Mouse (Mus musculus) ovary, postnatal 10 days (tissue): ENCODE results near the gene Tmem117.

Experiments used
- DNase-seq: peaks from one replicate; pipeline ENCODE4 v3.0.0; 2022; ENCODE audit warnings: low spot score

Tmem117 gene

DNA sequence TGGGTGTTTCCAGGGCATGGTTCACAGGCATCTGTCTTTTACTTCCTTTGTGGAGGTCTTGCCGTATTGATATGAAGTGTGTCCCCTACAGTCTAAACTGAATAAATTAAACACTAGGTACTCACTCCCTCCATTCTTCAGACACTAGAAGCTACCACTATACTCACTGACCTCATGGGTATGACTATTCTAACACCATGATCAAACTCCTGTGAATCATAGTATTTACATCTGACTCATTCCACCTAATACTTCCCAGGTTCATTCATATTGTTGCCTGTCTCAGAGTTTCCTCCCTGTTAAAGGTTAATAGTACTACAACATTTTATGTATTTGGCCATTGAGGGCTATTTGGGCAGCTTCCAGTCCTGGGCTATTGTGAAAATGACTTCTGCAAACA lies 274.2 kb downstream of the Tmem117 start:
- DNase-seq: no peak

DNA sequence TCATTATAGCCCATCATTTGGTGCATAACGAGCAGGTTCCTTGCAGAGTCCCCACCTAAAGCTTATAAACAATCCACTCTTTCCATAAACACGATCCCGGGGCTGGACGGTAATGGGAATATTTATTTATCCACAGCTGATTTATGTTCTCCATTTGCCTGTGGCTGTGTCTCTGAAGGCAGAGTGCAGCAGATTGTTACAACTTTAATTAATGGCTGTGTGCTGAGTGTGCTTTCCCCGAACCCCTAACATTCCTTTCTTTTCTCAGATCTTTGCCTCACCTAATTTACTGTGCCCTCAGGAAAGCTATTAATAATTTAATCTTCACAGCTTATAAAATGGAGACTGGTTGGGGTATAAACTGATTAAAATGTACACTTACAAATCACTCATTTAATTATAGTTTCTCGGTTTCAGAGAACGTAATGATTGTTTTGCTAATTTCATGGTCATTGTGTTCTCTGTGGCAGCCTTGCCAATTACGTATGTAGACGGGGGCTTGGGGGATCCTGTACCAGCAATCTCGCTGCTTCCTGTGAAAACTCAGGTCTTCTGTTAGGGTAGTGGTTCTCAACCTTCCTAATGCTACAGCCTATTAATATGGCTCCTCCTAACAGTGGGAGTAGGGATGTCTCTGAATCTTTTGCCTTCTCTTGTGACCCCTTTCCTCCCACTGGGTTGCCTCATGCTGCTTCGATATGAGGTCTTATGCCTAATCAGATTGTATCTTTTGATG lies 275.8 kb downstream of the Tmem117 start:
- no peak for DNase-seq

DNA sequence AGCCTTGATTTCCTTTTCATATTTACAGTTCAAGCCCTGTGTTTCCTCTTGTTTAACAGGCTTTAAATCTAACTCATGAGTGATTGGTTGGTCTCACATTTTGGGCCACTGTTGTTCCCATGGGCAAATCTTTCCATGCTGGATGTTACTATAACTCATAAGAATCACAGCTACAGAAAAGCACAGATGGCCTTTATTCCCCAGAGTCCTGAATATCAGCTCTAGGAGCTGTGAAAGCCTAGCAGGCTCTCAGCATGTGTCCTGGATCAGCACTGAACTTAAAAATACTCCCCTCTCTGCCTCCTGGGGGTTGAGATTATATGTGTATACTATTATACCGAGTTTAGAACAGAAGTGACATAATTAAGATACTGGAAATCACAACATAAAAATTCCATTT lies 292.6 kb downstream of the Tmem117 start:
- DNase-seq: no peak

DNA sequence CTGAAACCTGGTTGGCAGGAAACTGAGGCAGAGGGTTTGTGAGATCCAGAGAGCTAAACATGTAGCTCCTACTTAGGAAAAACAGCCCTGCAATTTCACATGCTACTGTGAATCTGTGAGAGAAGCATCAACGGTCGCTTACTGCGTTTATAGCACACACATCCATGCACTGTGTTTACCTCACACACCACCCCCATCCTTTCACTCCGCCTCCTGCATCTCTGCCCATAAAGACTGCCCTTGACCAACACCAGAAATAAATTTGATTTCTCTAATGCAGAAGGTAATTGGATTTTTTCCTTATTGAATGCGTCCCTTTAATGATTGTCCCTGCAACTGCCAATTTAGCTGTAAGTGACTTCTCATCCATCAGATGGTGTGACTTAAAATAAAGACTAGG lies 299.0 kb downstream of the Tmem117 start:
- DNase-seq: no peak

DNA sequence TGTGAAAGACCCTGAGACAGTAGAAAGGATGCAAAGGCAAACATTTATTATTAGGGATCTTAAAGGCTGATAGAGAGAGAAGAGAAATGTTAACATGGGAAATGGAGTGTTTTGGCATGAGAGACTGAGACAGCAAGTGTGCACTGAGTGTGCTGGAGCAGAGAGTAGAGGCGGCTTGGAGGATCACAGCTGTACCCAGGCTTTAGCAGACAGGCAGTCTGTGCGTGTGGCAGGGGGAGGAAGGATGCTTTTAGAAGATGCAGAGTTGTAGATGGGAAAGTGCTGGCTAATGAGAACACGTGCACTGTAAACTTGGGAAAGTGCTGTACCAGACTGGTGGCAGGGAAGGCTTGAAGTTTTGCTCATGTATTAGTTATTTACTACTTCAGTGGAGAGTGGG lies 301.7 kb downstream of the Tmem117 start:
- no peak for DNase-seq

DNA sequence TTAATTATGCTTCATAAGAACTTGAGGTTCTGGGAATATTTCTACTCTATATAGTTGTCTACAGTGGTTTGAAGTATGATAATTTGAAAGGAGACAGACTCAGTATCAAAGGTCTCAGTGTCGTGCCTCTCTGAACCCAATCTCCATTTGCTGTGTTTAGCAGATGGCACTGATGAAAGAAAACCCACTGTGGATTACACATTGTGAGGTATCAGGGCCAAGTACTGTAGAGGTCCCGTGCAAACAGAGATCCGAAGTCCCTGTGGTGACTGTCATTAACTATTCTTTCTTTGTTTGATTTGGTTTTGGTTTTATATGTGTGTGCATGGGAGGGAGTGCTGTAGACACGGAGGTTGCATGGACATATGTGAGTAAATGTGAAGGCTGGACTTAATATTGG lies 304.0 kb downstream of the Tmem117 start:
- DNase-seq: no peak

DNA sequence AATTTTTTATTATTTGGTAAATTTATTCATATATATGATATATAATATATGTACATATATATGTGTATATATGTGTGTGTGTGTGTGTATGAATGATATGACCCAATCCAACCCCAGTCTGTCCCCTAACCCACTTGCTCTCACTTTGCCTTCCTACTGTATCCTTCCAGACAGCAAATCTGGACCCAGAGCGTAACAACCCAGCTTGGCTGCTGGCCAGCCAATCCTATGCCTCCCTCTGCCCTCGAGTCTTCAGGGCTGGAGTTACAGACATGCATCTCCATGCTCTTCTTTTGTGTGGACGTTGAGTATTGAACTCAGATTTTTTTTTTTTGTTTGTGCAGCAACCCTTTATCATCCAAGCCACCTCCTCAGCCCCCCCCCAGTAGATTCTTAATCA lies 304.4 kb downstream of the Tmem117 start:
- DNase-seq: no peak

DNA sequence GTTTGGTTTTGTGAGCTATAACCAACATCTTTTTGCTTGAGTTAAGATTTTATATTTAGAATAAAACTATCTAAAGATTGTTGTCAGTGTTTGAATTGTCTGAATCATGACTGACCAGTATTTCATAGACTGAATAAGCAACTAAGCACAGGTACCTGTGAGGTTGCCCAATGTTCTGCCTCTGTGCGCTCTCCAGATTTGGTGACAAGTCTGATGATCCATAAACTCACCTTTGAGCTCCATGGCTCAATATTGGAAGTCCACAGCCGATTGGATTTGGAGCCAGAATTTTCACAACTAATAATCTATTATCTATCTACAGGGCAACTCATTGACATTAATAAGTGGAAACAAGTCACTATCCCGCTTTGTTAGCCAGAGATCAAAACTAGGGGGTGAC lies 312.9 kb downstream of the Tmem117 start:
- DNase-seq: no peak

DNA sequence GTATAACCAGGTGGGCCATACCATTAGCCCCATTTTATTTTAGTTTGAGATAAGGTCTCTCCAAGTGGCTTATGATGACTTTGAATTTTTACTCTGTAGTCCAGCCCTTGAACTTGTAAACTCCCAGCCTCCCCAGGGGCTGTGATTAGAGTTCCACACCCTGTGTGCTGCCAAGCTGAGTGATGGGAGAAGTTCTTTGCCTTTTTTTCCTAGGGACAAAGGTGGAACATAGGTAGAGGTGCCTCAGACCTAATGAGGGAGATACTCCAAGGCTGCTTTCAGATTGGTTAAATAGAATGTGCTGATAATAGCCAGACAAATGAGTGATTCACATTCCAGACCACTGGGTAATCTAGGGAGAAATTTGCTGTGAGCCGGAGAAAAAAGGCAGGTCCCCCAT lies 313.4 kb downstream of the Tmem117 start:
- no peak for DNase-seq

DNA sequence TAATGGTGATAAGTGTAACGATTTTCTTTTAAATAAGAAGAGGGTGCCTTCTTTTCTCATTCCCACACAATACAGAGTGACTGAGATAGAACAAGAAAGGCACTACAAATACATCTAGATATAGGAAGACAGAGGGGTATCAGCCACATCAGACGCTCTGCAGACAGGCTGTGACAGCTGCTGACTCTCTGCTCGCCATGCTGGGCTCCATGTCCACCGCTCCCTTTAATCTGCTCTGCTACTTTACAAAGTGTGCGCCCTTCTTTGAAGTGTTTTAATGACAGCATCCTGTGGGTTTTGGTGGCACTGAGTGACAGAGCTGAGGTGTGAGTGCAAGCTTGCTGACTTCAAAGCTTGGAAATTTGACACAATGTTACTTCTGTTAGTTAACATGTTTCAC lies 314.9 kb downstream of the Tmem117 start:
- no peak for DNase-seq

DNA sequence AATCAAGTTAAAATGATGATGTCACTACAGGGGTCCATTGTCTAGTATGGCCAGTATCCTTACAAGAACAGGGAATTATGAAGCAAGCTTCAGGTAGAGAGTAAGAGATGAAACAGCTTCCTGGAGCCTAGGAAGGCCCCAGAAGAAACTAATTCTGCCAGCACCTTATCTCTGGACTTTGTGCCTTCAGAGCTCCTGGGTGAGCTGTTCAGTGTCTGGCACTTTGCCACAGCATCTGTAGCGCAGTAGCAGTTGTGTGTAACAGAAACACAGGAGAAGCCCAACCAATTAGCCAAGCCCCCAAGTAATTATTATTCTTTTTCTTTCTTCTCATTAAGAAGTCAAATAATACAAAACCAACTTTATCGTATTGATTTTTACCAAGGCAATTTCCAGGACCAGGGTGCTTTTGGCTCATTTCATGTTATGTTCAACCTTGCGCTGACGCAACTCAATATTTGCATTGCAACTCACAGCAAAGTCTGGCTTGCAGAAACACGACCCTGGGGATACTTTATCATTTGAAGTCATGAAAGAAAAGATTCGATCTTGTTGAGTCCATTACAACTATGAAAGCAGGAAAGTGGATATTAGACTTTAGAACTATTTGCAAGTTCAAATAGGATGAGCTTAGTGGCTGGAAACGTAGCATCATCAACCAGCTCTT lies 322.5 kb downstream of the Tmem117 start:
- DNase-seq: no peak

DNA sequence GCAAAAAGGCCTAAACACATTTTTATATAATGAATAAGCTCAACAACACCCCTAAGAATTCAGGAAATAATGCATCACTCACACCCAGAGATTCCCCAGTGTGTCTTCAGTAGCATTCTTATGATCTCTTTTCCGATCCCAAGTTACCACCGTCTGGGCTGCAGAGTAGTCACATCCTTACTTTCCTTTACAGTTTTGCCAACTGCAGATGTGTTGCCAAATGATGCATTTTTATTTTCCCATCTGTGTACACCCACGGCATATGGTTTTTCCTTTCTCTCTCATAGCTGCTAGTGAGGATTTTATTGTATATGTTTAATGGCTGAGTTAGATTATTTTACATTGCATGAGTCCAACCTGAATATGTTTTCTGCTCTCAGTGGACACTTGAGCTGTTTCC lies 327.7 kb downstream of the Tmem117 start:
- no peak for DNase-seq

DNA sequence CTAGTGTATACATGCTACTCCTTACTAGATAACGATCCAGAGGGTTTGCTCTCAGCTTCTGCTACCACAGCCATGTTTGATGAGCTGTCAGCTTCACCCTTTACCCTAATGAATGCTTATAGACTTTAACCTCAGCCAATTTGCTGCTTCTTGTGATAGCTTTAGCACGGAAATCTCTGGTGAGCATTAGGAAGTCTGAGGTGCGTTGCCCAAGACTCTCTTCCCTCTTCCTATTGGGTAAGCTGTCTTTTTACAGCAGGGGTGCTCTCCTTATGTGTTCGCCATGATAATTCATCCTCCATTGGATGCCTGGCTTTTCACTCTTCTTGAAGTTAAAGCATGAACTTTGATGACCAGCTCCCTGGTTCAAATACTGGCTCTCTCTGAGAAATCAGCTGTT lies 328.2 kb downstream of the Tmem117 start:
- no peak for DNase-seq

DNA sequence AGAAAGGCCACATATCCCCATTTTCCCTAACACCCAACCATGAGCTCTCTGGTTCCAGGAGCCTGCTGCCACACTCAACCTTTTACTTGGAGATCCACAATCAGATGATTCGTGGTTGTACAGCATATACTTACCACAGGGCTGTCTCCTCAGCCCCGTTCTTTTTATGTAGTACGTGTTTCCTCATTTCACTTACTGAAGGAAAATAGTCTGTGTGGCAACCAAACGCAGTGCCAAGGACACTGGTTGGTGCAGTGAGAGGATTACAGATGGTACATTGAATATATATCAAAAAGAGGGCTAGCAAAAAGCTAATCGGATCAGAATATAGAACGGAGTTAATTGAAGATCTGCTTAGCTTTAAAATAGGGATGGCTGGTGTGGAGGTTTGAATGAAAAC lies 338.0 kb downstream of the Tmem117 start:
- no peak for DNase-seq

DNA sequence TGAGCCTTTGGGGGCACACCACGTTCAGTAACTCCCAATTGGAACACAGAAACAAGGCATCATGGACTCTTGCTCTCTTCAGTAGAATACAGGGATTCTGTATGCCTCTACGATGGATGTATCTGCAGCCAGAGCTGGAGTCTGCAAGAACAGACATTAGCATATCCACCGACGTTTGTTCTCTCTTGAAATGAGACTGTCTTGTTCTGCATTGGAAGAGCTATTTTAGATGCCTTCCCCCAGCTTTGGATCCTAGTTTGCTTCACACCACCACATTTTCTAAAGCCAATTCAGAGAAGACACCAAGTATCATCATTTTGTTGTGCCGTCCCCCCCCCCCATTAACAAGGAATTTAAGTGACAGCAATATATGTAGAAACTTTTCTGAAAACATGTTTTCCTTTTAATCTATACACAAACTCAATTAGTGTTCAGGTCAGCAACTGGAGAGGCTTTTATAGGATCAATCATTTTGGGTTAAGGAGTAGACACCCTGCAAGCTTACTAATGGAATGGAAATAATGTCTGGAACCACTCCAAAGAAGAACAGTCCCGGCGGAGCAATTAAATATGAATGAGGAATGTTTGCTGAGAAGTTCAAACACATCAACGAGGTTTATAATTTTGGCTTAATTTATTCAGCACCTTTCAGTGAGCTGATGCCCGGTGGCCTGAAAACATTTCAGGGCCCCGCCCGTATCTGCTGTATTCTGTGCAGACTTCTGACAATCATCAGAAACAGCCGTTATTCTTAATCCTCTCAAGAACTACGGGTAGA lies 339.6 kb downstream of the Tmem117 start:
- no peak for DNase-seq

DNA sequence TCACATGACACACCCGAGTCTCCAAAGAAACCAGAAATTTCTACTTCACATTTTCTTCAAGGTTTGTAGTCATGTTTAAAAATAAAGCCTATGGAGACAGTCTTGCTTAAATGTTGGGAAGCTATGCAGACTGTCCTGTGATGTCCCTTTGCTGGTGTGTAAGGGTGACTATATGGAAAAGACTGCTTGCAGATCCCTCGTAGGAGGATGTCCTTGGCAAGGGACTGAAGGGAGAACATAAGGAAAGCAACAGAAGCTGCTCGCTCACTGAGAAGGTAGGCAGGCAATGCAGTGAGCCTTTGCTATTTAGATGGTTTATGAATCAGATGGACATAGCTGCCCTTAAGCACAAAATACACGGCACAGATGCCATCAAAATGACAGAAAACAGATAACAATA lies 352.8 kb downstream of the Tmem117 start:
- DNase-seq: no peak

DNA sequence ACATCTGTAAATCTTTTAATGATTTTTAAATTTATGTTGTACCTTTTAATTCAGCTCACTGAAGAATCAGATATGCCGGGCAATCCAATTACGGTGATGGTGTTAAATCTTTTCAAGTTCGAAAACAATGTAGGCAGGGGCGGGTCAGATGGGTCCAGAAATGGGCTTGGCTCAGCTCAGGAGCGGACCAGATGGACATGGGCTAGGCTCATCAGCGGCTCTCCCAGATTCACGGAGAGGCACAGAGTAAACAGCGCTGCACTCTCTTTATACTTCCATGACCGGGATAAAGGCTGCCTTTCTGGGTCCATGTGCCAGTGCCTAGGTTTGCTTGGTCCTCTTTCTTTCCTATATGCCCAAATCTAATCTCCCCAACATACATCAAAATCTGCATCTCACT lies 366.3 kb downstream of the Tmem117 start:
- no peak for DNase-seq

DNA sequence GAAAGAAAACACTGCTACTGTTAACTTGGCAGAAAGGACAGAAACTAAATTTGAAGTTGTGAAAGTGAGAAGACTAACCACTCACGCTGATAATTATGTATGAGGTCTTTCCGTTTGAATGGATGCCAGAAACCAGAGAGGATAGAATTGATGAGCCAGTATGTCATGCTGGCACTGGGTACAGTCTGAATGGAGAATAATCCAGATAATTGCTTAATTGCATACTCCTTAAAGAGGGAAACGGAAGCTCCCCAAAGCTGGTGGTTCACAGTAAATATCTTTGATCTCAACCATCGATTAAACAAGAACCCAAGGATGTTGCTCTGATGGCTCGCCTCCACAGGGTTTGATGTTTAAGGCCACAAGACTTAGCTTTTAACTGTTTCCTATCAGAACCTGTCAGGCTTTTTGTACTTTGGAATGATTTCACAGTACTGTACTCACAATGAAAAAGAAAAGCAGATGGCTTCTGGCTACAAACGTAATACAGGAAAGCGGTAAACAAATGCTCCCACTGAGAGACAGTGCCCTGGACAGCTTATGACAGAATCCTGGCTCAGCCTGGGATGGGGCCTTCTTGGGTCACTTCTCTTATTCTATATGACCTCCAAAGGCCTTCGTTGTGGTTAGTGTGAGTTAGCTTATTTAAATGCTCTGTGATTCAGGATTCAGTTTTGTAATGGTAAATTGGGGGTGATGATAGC lies 376.2 kb downstream of the Tmem117 start:
- no peak for DNase-seq

DNA sequence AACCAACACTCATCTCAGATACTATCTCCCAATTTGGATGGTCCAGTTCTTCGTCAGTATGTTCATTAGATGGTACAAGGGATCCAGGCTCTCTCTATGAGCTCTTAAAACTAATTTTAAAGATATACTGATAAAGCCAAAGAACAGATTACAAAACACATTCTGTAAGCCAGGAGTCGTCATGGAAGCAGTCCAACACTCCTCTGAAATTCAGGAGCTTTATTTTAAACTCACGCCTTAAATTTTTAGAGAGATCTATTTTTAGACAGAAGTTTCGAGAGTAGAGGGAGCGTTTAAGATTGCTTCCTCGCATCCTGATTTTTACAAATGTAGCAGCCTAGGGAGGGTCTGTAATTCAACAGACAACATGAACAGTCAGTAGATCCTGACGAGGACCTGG lies 393.2 kb downstream of the Tmem117 start:
- no peak for DNase-seq

DNA sequence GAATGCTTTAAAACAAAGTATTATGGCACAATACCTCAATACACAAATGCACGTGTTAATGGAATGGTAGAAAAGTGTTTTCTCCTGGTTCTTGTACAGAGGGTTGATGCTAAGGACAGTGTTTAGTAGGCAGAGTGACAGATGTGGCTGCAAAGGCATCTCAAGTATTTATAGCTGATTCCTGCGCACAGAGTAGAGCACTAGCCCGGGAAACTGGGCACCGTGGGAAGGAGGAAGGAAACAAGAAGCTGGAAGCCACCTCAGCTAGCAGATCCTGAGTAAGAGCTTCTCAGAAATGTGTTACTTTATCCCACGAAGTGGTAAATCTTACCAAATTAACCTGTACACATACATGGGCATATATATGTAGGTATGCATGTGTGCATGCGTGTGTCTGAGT lies 395.4 kb downstream of the Tmem117 start:
- DNase-seq: no peak

DNA sequence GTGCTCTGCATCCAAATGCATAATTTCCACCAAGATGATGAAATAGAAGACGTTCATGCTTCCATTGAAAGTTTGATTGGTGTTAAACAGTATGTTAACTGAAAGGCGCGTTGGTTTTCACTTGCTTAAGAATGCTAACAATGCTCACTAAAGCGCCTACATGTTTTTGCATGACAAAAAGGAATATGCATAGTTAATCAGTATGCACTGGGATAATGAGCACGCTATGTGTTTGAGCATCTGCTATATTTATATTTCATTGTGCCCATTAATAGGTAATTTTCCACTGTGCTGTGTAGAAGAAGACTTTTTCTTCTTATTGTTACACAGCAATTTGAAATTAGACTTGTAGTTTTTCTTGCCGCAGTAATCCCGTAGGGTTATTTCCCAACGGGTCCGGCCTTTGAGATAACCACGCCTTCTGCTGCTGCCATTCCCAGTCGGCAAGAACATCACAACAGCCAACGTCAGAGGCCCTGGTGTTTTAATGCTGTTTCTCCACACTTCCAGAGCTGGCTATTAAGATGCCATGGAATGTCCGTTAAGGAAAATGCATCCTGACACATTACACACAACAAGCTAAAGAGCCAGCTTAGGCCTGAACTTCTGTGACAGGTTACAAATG lies 399.9 kb downstream of the Tmem117 start:
- no peak for DNase-seq

DNA sequence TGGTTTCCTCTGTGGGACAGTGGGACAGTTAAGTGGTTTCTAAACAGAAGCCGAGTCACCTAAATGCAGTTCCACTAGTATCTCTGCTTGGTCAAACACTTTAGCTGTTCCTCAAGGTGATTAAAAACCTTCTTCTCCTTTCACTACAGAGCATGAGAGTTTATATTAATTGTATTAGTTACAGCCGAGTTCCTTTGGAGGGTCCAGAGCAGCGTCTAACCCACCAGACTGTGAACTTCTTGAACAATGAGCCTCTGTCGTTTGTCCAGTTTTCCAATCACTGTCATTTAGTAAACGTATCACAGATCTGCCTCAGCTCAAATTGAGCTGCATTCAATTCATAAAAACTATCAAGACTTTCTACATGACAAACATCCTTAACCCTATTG lies 400.4 kb downstream of the Tmem117 start:
- no peak for DNase-seq
